Comparison of ENCODE assay signal across 14 mouse cellular contexts in the genomic region with DNA sequence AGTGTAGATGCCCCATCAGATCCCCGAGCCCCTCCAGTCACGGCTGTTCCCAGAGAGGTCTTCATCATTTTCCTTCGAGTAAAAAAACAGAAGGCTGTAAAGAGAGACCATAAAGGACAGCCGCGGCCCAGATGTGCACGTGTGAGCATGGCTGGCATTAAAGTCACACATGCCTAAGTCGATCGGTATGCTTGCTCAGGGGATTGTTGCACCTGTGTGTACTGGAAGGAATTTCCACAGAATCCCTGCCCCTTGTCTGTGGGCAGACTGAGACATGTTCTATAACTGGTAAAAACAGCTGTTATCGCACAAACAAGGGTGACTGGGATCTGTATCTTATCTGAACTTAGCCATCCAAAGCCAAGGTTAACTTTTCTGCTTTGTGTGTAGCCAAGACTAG.
"Had no signal": no experiment of that assay in that cellular context is flagged by ENCODE, and none has a peak within 500 bp of the region (broad histone marks: within the 10 kb centered on the region; RNA-seq: fewer than 3 reads in every experiment).

No protein-coding gene starts in this region.

- H3K27me3 ChIP-seq: kidney, embryonic 15.5 days; liver, embryonic 12.5 days; lung, embryonic 15.5 days; megakaryocyte, embryonic 14.5 days; midbrain, embryonic 15.5 days had no signal

- H3K9me3 ChIP-seq: kidney, embryonic 15.5 days; liver, embryonic 12.5 days; lung, embryonic 15.5 days; megakaryocyte, embryonic 14.5 days; midbrain, embryonic 15.5 days had no signal

- DNase-seq: kidney, adult 18-20 months; kidney, postnatal 14 days; left cerebral cortex, postnatal 4 days; lung, postnatal 14 days; right cerebral cortex, postnatal 25 days; thymus, adult 2 months; thymus, postnatal 25 days had no signal

- H3K9ac ChIP-seq: kidney, embryonic 15.5 days; liver, embryonic 12.5 days; lung, embryonic 15.5 days; midbrain, embryonic 15.5 days had no signal

- ATAC-seq: liver, embryonic 12.5 days; midbrain, embryonic 15.5 days had no signal

- H3K4me1 ChIP-seq: liver, embryonic 12.5 days; lung, embryonic 15.5 days; midbrain, embryonic 15.5 days had no signal

- H3K36me3 ChIP-seq: midbrain, embryonic 15.5 days had no signal

- H3K27ac ChIP-seq: kidney, embryonic 15.5 days; liver, embryonic 12.5 days; lung, embryonic 15.5 days; macrophage; midbrain, embryonic 15.5 days had no signal

- H3K4me3 ChIP-seq: kidney, embryonic 15.5 days; liver, embryonic 12.5 days; lung, embryonic 15.5 days; megakaryocyte, embryonic 14.5 days; midbrain, embryonic 15.5 days had no signal

- H3K4me2 ChIP-seq: kidney, embryonic 15.5 days; liver, embryonic 12.5 days; lung, embryonic 15.5 days; midbrain, embryonic 11.5 days; midbrain, embryonic 15.5 days had no signal
